9 mouse cellular contexts compared by ENCODE assay signal in genomic region chr5:105409092-105409491, GRCm38 (mm10). TPM values are rescaled to one million over a fixed set of nuclear protein-coding genes. Genes with fewer than 3 reads are reported as not detected.
DNase-seq lines count a peak whose midpoint lies in the region; ATAC-seq lines count a peak whose summit lies in the region.
"Had no signal": no experiment of that assay in that cellular context is flagged by ENCODE, and none has a peak within 500 bp of the region (broad histone marks: within the 10 kb centered on the region; RNA-seq: fewer than 3 reads in every experiment).

No protein-coding gene starts in this region.

- intact Hi-C loops in left cerebral cortex, postnatal 14 days (cut with DNase I): no loop called here

- DNase-seq in retina, postnatal 1 day: peak; percentile 14
- DNase-seq in retina, embryonic 14.5 days (ENCODE audit: low spot score): no peak
- peak; percentile 51 for DNase-seq in lung, postnatal 36 days
- no peak for DNase-seq in ovary, adult 18-20 months (ENCODE audit: low spot score)
- DNase-seq in layer of hippocampus, adult 9-10 months (ENCODE audit: low spot score): no peak
- DNase-seq in left cerebral cortex, postnatal 14 days (ENCODE audit: low spot score in 2 of 2): no peak
- DNase-seq in testis, postnatal 14 days (ENCODE audit: low spot score): no peak

- peak; percentile 90 for ATAC-seq in granulocyte monocyte progenitor cell, adult 5-6 weeks (replicated peaks; ENCODE audit: poor library complexity, severe bottlenecking)
- ATAC-seq: hindbrain, embryonic 16.5 days had no signal

RNA-seq across cellular contexts. Expression of gene Lrrc8b, which starts 6.5 kb away (rescaled TPM):
- total RNA-seq in granulocyte monocyte progenitor cell, adult 5-6 weeks (2014; fragmentation: Nextera tagmentation): 16.1 and 19.8 TPM in 2 replicates
- total RNA-seq in granulocyte monocyte progenitor cell, adult 5-6 weeks (2017): 6.5 and 9.7 TPM in 2 replicates
- 100 to 1,000 TPM; 121 to 132 TPM for total RNA-seq in left cerebral cortex, postnatal 14 days (2021)

Comparison
In these comparisons a context has a peak if more than half of its experiments do, and no peak if none do; other contexts are left out.
1. DNase-seq: peak in retina, postnatal 1 day (single experiment) and lung, postnatal 36 days (single experiment); none in retina, embryonic 14.5 days (single experiment), ovary, adult 18-20 months (single experiment), layer of hippocampus, adult 9-10 months (single experiment), left cerebral cortex, postnatal 14 days (0 of 2) and testis, postnatal 14 days (single experiment).
2. RNA of gene Lrrc8b, which starts 6.5 kb away (total RNA-seq): 121 to 132 TPM in left cerebral cortex, postnatal 14 days; 6.5 to 19.8 TPM in granulocyte monocyte progenitor cell, adult 5-6 weeks; every median in the first group is over 4 times any median in the second.